Mouse (Mus musculus) c-Kit-positive CD71-negative TER-119-negative erythroid progenitor cells, embryonic 14.5 days (primary cell): ENCODE data around the gene Utp20.

Experiments used
- DNase-seq: peaks from one replicate; pipeline ENCODE4 v3.0.0-alpha.2; 2013; ENCODE audit warnings: low read depth

Gene Utp20

GRCm38 (mm10) chr10:88715621-88716020 is 111.0 kb downstream of the Utp20 start:
- no peak for DNase-seq

GRCm38 (mm10) chr10:88714744-88715143 is 111.9 kb downstream of the Utp20 start:
- no peak for DNase-seq

GRCm38 (mm10) chr10:88712359-88712758 is 114.2 kb downstream of the Utp20 start:
- DNase-seq, result no peak

GRCm38 (mm10) chr10:88708671-88709523 is 117.7 kb downstream of the Utp20 start:
- DNase-seq, result no peak

GRCm38 (mm10) chr10:88700938-88701337 is 125.7 kb downstream of the Utp20 start:
- DNase-seq, result no peak
